Mouse (Mus musculus) megakaryocyte, adult 5-6 weeks (primary cell): Measurements from ENCODE around the gene Cort. TPM values are rescaled to one million over a fixed set of nuclear protein-coding genes. Genes with fewer than 3 reads are reported as not detected.
"Not testable (repeated sequence)": the region's sequence is repeated elsewhere in the genome, so short reads cannot be mapped to it uniquely, and the experiment has no call there.

ENCODE experiments used
- ATAC-seq: 2 replicates; pipeline ENCODE4 v1.8.0; 2016; ENCODE audit warnings: mild to moderate bottlenecking, inconsistent platforms; ENCODE audit not compliant: poor library complexity, severe bottlenecking
- total RNA-seq, 2 experiments: library from RNA; stranded (forward) in 1 of 2; stranded (reverse) in 1 of 2; fragments of 153-499, 151-499 nt in 1 of 2; fragments of 221-1000, 200-1000 nt in 1 of 2; gene quantifications; 2 replicates each; pipeline versions ENCODE4 v1.2.3 to v1.2.4; 2015 to 2017

Cort gene
- total RNA-seq, 2 experiments from 2014 or later, result 0.51 TPM; not detected in 1

GRCm38 (mm10) chr4:149148084-149148483 is 21.5 kb upstream of the Cort start:
- no peak for ATAC-seq

GRCm38 (mm10) chr4:149147528-149147927 is 21.0 kb upstream of the Cort start:
- peak; percentile 41 for ATAC-seq

- no peak for ATAC-seq
Observed at GRCm38 (mm10) chr4:149145151-149145550, 18.6 kb upstream of the Cort start.

GRCm38 (mm10) chr4:149144459-149144858 is 17.9 kb upstream of the Cort start:
- peak; percentile 82 for ATAC-seq

- ATAC-seq, result 0 out of 2 replicates have a peak, but pooled peaks have one; percentile 38
Observed at GRCm38 (mm10) chr4:149143594-149143993, 17.0 kb upstream of the Cort start.

GRCm38 (mm10) chr4:149138515-149138914 is 12.0 kb upstream of the Cort start:
- no peak for ATAC-seq

GRCm38 (mm10) chr4:149136982-149137770 is 10.6 kb upstream of the Cort start, which contains the start of gene Cenps:
TSS of gene Cenps (minus strand) at chr4:149137629.
- ATAC-seq, result peak; percentile 98

- no peak for ATAC-seq
Observed at GRCm38 (mm10) chr4:149136116-149136850, 9.7 kb upstream of the Cort start.

GRCm38 (mm10) chr4:149133395-149133794 is 6.8 kb upstream of the Cort start:
- no peak for ATAC-seq

- no peak for ATAC-seq
Observed at GRCm38 (mm10) chr4:149131789-149132565, 5.4 kb upstream of the Cort start.

- ATAC-seq, result no peak
Observed at GRCm38 (mm10) chr4:149131021-149131752, 4.6 kb upstream of the Cort start.

GRCm38 (mm10) chr4:149128467-149128866 is 1.9 kb upstream of the Cort start:
- no peak for ATAC-seq

- no peak for ATAC-seq
Observed at GRCm38 (mm10) chr4:149126115-149126509, 451 bp downstream of the Cort start.

- no peak for ATAC-seq
Observed at GRCm38 (mm10) chr4:149125341-149126114, 1.0 kb downstream of the Cort start.

GRCm38 (mm10) chr4:149123432-149123831 is 3.1 kb downstream of the Cort start:
- no peak for ATAC-seq

GRCm38 (mm10) chr4:149119978-149120562 is 6.5 kb downstream of the Cort start:
- peak; percentile 33 for ATAC-seq

GRCm38 (mm10) chr4:149103875-149104561 is 22.5 kb downstream of the Cort start, which contains the start of gene Dffa:
TSS of gene Dffa (plus strand) at chr4:149104146.
- peak; percentile 94 for ATAC-seq

GRCm38 (mm10) chr4:149101456-149101855 is 25.1 kb downstream of the Cort start:
- no peak for ATAC-seq

GRCm38 (mm10) chr4:149100449-149100848 is 26.1 kb downstream of the Cort start:
- ATAC-seq, result not testable (repeated sequence)
